Mouse (Mus musculus) CD8-positive naive resting alpha-beta T cell, adult 2 months (primary cell): ENCODE measurements around the gene Ccdc177.

Source experiments
- DNase-seq, 2 experiments: peaks; one replicate each; pipeline ENCODE4 v3.0.0; 2022; ENCODE audit warnings: low read depth in 2 of 2, low spot score in 2 of 2

Gene Ccdc177

GRCm38 (mm10) chr12:80785597-80785996 is 25.1 kb upstream of the Ccdc177 start:
- DNase-seq, result no peak

GRCm38 (mm10) chr12:80785005-80785404 is 24.5 kb upstream of the Ccdc177 start:
- DNase-seq, result no peak

- DNase-seq, result no peak
These were observed 23.4 kb upstream of the Ccdc177 start for GRCm38 (mm10) chr12:80783889-80784288.

GRCm38 (mm10) chr12:80782892-80783291 is 22.4 kb upstream of the Ccdc177 start:
- DNase-seq, result no peak

- DNase-seq, result no peak
These were observed 21.7 kb upstream of the Ccdc177 start for GRCm38 (mm10) chr12:80782190-80782589.

GRCm38 (mm10) chr12:80779760-80780159 is 19.3 kb upstream of the Ccdc177 start:
- no peak for DNase-seq

GRCm38 (mm10) chr12:80778188-80778936 is 17.9 kb upstream of the Ccdc177 start:
- DNase-seq, result no peak

GRCm38 (mm10) chr12:80776046-80776634 is 15.7 kb upstream of the Ccdc177 start:
- DNase-seq, result no peak

GRCm38 (mm10) chr12:80774786-80775185 is 14.3 kb upstream of the Ccdc177 start:
- no peak for DNase-seq

GRCm38 (mm10) chr12:80769697-80770096 is 9.2 kb upstream of the Ccdc177 start:
- DNase-seq, result peak; percentile 56 to 65

GRCm38 (mm10) chr12:80764116-80764515 is 3.6 kb upstream of the Ccdc177 start:
- no peak for DNase-seq

- no peak for DNase-seq
These were observed 2.5 kb upstream of the Ccdc177 start for GRCm38 (mm10) chr12:80762982-80763381.

GRCm38 (mm10) chr12:80759713-80760395 is 633 bp downstream of the Ccdc177 start:
- peak in 1 of 2 experiments; percentile 2 for DNase-seq

- no peak for DNase-seq
These were observed 1.1 kb downstream of the Ccdc177 start for GRCm38 (mm10) chr12:80759387-80759712.

- DNase-seq, result peak; percentile 2
These were observed 1.7 kb downstream of the Ccdc177 start for GRCm38 (mm10) chr12:80758559-80759386.

GRCm38 (mm10) chr12:80757751-80758558 is 2.5 kb downstream of the Ccdc177 start:
- DNase-seq, result peak; percentile 4 to 19

GRCm38 (mm10) chr12:80751556-80751955 is 8.9 kb downstream of the Ccdc177 start:
- DNase-seq, result no peak

- no peak for DNase-seq
These were observed 14.3 kb downstream of the Ccdc177 start for GRCm38 (mm10) chr12:80746031-80746813.

- DNase-seq, result no peak
These were observed 15.9 kb downstream of the Ccdc177 start for GRCm38 (mm10) chr12:80744614-80745013.

- peak; percentile 35 to 58 for DNase-seq
These were observed 21.0 kb downstream of the Ccdc177 start for GRCm38 (mm10) chr12:80739482-80739881.
